Mouse (Mus musculus): ENCODE data around the gene Pex3. TPM values are rescaled to one million over a fixed set of nuclear protein-coding genes. Genes with fewer than 3 reads are reported as not detected.
A peak's percentile ranks its signal among the peaks of the same experiment; 100 is the strongest.
"Not testable (repeated sequence)": the region's sequence is repeated elsewhere in the genome, so short reads cannot be mapped to it uniquely, and the experiment has no call there.

The Pex3 gene
- polyA plus RNA-seq, 1 experiment from 2014 or later = 18.9 TPM

GRCm38 (mm10) chr10:13502371-13502770 lies 50.6 kb downstream of the Pex3 start:
- H3K4me1 ChIP-seq = peaks cover 13% of the 10 kb centered on the region
- no peak overlapping the region for H3K4me3 ChIP-seq
- no peaks in the 10 kb centered on the region for H3K9me3 ChIP-seq (replicated peaks)
- 0 out of 2 replicates have a peak, but pooled peaks cover 13% of the 10 kb centered on the region for H3K27me3 ChIP-seq (ENCODE audit: low read depth, poor library complexity, severe bottlenecking)
- H3K27ac ChIP-seq (replicated peaks) = no peak overlapping the region
- 89% methylated on average over 8 of the region's 8 CpGs for WGBS
- no peak for DNase-seq (ENCODE audit: low spot score)
- H3K36me3 ChIP-seq = peaks cover 4% of the 10 kb centered on the region; the same call in 1 of the 2 replicates

DNA sequence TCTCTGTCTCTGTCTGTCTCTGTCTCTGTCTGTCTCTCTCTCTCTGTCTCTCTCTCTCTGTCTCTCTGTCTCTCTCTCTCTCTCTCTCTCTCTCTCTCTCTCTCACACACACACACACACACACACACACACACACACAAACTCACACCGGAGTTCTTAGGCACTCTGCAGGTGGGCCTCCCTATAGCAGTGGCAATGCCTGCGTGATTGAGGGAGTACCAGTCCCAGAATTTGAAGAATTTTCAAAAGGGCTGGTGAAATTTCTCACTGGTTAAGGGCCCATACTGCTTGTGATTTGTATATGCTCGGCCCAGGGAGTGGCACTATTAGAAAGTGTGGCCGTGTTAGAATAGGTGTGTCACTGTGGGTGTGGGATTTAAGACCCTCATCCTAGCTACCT lies 51.4 kb downstream of the Pex3 start:
- WGBS = 68% methylated on average over 4 of the region's 4 CpGs
- Histone ChIP-seq H3K4me3 (peak overlapping the region; percentile 72), H3K27me3 (ENCODE audit: low read depth, poor library complexity, severe bottlenecking) (0 out of 2 replicates have a peak, but pooled peaks cover 13% of the 10 kb centered on the region), H3K4me1 (peaks cover 13% of the 10 kb centered on the region), H3K27ac (replicated peaks) (peak overlapping the region; percentile 83)
- not testable (repeated sequence) for H3K36me3 ChIP-seq; DNase-seq (ENCODE audit: low spot score); H3K9me3 ChIP-seq (replicated peaks)

- Histone ChIP-seq H3K4me1 (peaks cover 13% of the 10 kb centered on the region), H3K36me3 (peaks cover 4% of the 10 kb centered on the region; the same call in 1 of the 2 replicates), H3K4me3 (peak overlapping the region; percentile 72), H3K27ac (replicated peaks) (peak overlapping the region; percentile 83), H3K27me3 (ENCODE audit: low read depth, poor library complexity, severe bottlenecking) (0 out of 2 replicates have a peak, but pooled peaks cover 13% of the 10 kb centered on the region), H3K9me3 (replicated peaks) (no peaks in the 10 kb centered on the region)
- 1% methylated on average over 30 of the region's 30 CpGs for WGBS
- DNase-seq (ENCODE audit: low spot score) = peak; percentile 86
Observed at GRCm38 (mm10) chr10:13500938-13501496, 51.9 kb downstream of the Pex3 start.

DNA sequence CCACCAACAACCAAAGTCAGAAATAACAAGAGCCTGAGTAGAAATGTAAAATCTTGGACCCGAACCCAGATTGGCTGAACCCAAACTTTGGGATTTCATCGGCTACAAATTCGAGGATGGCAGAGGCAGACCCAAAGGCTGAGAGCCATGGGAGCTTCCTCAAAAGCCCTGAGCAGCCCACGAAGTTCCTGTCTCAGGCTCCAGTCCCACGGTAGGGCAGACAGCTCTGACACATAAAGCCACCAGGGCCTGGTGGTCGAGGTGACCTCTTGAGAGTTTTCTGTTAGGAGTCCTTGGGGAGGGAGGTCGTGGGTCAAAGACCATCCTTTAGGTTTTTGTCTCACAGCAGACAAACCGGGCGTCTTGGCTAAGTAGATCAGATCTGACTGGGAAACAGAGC lies 52.5 kb downstream of the Pex3 start:
- Histone ChIP-seq H3K9me3 (replicated peaks) (no peaks in the 10 kb centered on the region), H3K4me1 (peaks cover 13% of the 10 kb centered on the region), H3K27me3 (ENCODE audit: low read depth, poor library complexity, severe bottlenecking) (0 out of 2 replicates have a peak, but pooled peaks cover 13% of the 10 kb centered on the region), H3K27ac (replicated peaks) (peak overlapping the region; percentile 83), H3K4me3 (peak overlapping the region; percentile 72), H3K36me3 (peaks cover 4% of the 10 kb centered on the region; the same call in 1 of the 2 replicates)
- peak; percentile 13 for DNase-seq (ENCODE audit: low spot score)
- 47% methylated on average over 9 of the region's 9 CpGs for WGBS

GRCm38 (mm10) chr10:13499331-13499730 lies 53.6 kb downstream of the Pex3 start, which contains the start of gene Fuca2:
Gene Fuca2, plus strand, starts transcription at chr10:13499540.
- no peak within 1 kb of the TSS for H3K4me3 ChIP-seq
- no peaks in the 10 kb centered on the region for H3K36me3 ChIP-seq
- no peak for DNase-seq (ENCODE audit: low spot score)
- no peak within 1 kb of the TSS for H3K27ac ChIP-seq (replicated peaks)
- H3K4me1 ChIP-seq = peaks cover 13% of the 10 kb centered on the region
- H3K27me3 ChIP-seq (ENCODE audit: low read depth, poor library complexity, severe bottlenecking) = 0 out of 2 replicates have a peak, but pooled peaks cover 13% of the 10 kb centered on the region
- H3K9me3 ChIP-seq (replicated peaks) = no peaks in the 10 kb centered on the region
- WGBS = 89% methylated on average over 2 of the region's 2 CpGs

- Histone ChIP-seq H3K4me3 (no peak overlapping the region), H3K27me3 (ENCODE audit: low read depth, poor library complexity, severe bottlenecking) (0 out of 2 replicates have a peak, but pooled peaks cover 13% of the 10 kb centered on the region), H3K27ac (replicated peaks) (no peak overlapping the region), H3K9me3 (replicated peaks) (no peaks in the 10 kb centered on the region), H3K4me1 (peaks cover 9% of the 10 kb centered on the region), H3K36me3 (no peaks in the 10 kb centered on the region)
- no peak for DNase-seq (ENCODE audit: low spot score)
- 89% methylated on average over 3 of the region's 3 CpGs for WGBS
Observed at GRCm38 (mm10) chr10:13496315-13496714, 56.6 kb downstream of the Pex3 start.

GRCm38 (mm10) chr10:13493978-13494686 lies 58.8 kb downstream of the Pex3 start:
- 90% methylated on average over 9 of the region's 9 CpGs for WGBS
- Histone ChIP-seq H3K9me3 (replicated peaks) (no peaks in the 10 kb centered on the region), H3K36me3 (no peaks in the 10 kb centered on the region), H3K4me3 (no peak overlapping the region), H3K27me3 (ENCODE audit: low read depth, poor library complexity, severe bottlenecking) (0 out of 2 replicates have a peak, but pooled peaks cover 2% of the 10 kb centered on the region), H3K27ac (replicated peaks) (no peak overlapping the region), H3K4me1 (no peaks in the 10 kb centered on the region)
- no peak for DNase-seq (ENCODE audit: low spot score)

- Histone ChIP-seq H3K36me3 (no peaks in the 10 kb centered on the region), H3K27ac (replicated peaks) (no peak overlapping the region), H3K27me3 (ENCODE audit: low read depth, poor library complexity, severe bottlenecking) (no peaks in the 10 kb centered on the region), H3K9me3 (replicated peaks) (no peaks in the 10 kb centered on the region), H3K4me1 (no peaks in the 10 kb centered on the region), H3K4me3 (no peak overlapping the region)
- DNase-seq (ENCODE audit: low spot score) = no peak
- WGBS = 85% methylated on average over 6 of the region's 6 CpGs
Observed at GRCm38 (mm10) chr10:13489671-13490070, 63.3 kb downstream of the Pex3 start.

DNA sequence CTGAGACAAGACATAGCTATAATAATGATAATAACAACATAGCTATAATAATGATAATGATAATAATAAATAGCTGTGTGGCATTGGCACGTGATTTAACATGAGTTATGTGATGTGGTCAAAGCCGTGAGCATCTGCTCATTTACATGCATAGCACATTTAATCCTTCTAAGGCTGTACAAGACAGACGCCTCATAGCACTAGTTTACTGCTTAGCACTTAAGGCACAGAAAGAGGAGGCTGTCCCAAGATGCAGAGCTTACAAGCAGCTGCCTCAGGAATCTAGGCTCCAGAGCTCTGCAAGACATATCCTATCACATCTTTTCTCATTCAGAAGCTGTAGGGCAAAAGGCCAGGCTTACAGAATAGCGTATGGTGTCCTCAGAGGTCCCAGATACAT lies 67.0 kb downstream of the Pex3 start:
- no peak overlapping the region for H3K27ac ChIP-seq (replicated peaks)
- no peaks in the 10 kb centered on the region for H3K9me3 ChIP-seq (replicated peaks)
- H3K36me3 ChIP-seq = no peaks in the 10 kb centered on the region
- no peak for DNase-seq (ENCODE audit: low spot score)
- no peak overlapping the region for H3K4me3 ChIP-seq
- H3K4me1 ChIP-seq = 0 out of 2 replicates have a peak, but pooled peaks cover 6% of the 10 kb centered on the region
- H3K27me3 ChIP-seq (ENCODE audit: low read depth, poor library complexity, severe bottlenecking) = no peaks in the 10 kb centered on the region
- WGBS = 81% methylated on average over 4 of the region's 4 CpGs

GRCm38 (mm10) chr10:13479341-13479740 lies 73.6 kb downstream of the Pex3 start:
- Histone ChIP-seq H3K4me1 (peaks cover 14% of the 10 kb centered on the region), H3K36me3 (no peaks in the 10 kb centered on the region), H3K27me3 (ENCODE audit: low read depth, poor library complexity, severe bottlenecking) (peaks cover 23% of the 10 kb centered on the region), H3K9me3 (replicated peaks) (no peaks in the 10 kb centered on the region), H3K4me3 (no peak overlapping the region), H3K27ac (replicated peaks) (no peak overlapping the region)
- 89% methylated on average over 6 of the region's 6 CpGs for WGBS
- DNase-seq (ENCODE audit: low spot score) = no peak

DNA sequence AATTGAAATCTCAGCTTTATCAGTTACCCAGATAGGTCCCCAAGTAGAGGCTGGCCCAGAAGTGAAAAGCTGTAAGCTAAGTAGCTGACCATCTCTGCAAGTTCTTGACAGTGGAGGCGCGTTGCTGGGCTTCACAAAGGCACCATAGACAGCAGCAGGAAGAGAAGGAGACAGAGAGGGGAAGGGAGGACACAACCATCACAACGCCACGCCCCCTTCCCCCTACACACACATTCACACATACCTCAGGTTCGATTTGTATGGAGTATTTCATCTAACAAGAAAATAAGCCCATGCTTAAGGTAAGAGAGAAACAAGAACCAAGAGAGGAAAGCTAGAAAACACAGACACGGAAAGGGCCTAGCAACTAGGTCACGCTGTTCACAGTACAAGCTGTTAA lies 77.8 kb downstream of the Pex3 start:
- H3K4me1 ChIP-seq = peaks cover 18% of the 10 kb centered on the region
- no peak for DNase-seq (ENCODE audit: low spot score)
- H3K27ac ChIP-seq (replicated peaks) = no peak overlapping the region
- no peak overlapping the region for H3K4me3 ChIP-seq
- no peaks in the 10 kb centered on the region for H3K36me3 ChIP-seq
- 33% methylated on average over 7 of the region's 7 CpGs for WGBS
- no peaks in the 10 kb centered on the region for H3K9me3 ChIP-seq (replicated peaks)
- peaks cover 59% of the 10 kb centered on the region for H3K27me3 ChIP-seq (ENCODE audit: low read depth, poor library complexity, severe bottlenecking)

DNA sequence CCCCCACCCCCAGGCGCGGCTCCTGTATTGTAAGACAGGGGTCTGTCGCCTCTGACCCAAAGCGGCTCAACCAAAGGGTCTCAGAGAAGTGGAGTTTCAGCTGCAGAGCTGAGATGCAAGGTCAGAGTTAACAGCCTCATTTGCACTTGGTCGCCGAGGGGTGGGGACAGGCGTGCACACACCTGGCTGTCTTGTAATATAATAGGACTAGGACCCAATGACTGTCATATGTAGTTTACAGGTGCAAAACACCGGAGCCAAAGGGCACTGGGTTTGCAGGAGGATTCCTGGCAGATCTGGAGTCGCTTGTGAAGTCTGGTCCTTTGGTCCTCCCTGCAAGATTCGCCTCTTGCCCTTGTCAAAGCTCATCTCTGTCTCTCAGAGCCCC lies 78.4 kb downstream of the Pex3 start:
- 5% methylated on average over 10 of the region's 10 CpGs for WGBS
- Histone ChIP-seq H3K9me3 (replicated peaks) (no peaks in the 10 kb centered on the region), H3K4me1 (peaks cover 18% of the 10 kb centered on the region), H3K36me3 (no peaks in the 10 kb centered on the region), H3K27me3 (ENCODE audit: low read depth, poor library complexity, severe bottlenecking) (peaks cover 59% of the 10 kb centered on the region), H3K4me3 (peak overlapping the region; percentile 79), H3K27ac (replicated peaks) (peak overlapping the region; percentile 83)
- DNase-seq (ENCODE audit: low spot score) = no peak

Data from midbrain, embryonic 10.5 days (tissue).